ENCODE assay signal across 10 mouse cellular contexts in the genomic region with DNA sequence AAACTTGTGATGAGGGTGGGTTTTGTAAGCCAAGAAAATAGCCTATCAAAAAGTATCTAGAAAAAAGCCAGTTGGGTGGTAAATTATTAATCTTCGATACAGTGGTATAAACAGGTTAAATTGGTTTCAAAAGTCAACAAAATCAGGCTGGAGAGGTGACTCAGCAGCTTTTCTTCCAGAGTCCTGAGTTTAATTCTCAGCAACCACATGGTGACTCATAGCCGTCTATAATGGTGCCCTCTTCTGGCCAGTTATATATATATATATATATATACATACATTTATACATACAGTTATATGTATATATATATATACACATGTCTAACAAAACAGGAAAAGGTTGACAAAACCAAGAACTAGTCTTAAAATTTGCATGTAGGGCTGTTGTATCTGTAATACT. TPM values are rescaled to one million over a fixed set of nuclear protein-coding genes. Genes with fewer than 3 reads are reported as not detected.
A peak's percentile ranks its signal among the peaks of the same experiment; 100 is the strongest.
DNase-seq lines count a peak whose midpoint lies in the region; ATAC-seq and TF ChIP-seq lines count a peak whose summit lies in the region.
"Had no signal": no experiment of that assay in that cellular context is flagged by ENCODE, and none has a peak within 500 bp of the region (broad histone marks: within the 10 kb centered on the region; RNA-seq: fewer than 3 reads in every experiment).

No protein-coding gene starts in this region.

- no peak overlapping the region for H3K4me3 ChIP-seq in CH12.LX (replicated peaks in 1 of 3; ENCODE audit: low read depth in 2 of 3, low read length in 2 of 3, poor library complexity in 1 of 3)
- H3K4me3 ChIP-seq in liver, embryonic 14.5 days (ENCODE audit: insufficient read depth in 1 of 2, low read depth in 2 of 2, low read length in 2 of 2) = no peak overlapping the region
- H3K4me3 ChIP-seq in hindbrain, embryonic 12.5 days = no peak overlapping the region
- no peak overlapping the region for H3K4me3 ChIP-seq in forebrain, embryonic 15.5 days
- H3K4me3 ChIP-seq: heart, embryonic 15.5 days; neural tube, embryonic 13.5 days had no signal

- peaks cover 32 to 81% of the 10 kb centered on the region in 2 experiments for H3K36me3 ChIP-seq in CH12.LX (replicated peaks in 1 of 2; ENCODE audit: control insufficient read depth in 1 of 2, insufficient read depth in 1 of 2, low read length in 1 of 2)
- peaks cover 28% of the 10 kb centered on the region for H3K36me3 ChIP-seq in liver, embryonic 14.5 days (replicated peaks; ENCODE audit: control insufficient read depth, insufficient read depth, low read depth)
- H3K36me3 ChIP-seq in hindbrain, embryonic 12.5 days = peaks cover 32% of the 10 kb centered on the region
- peaks cover 43% of the 10 kb centered on the region for H3K36me3 ChIP-seq in forebrain, embryonic 15.5 days

- no peak for TF ChIP-seq RAD21 in CH12.LX (IDR thresholded peaks at IDR 0.05; ENCODE audit: low read depth, low read length)

- H3K27me3 ChIP-seq in CH12.LX (replicated peaks) = no peaks in the 10 kb centered on the region
- no peaks in the 10 kb centered on the region for H3K27me3 ChIP-seq in liver, embryonic 14.5 days (ENCODE audit: control insufficient read depth, insufficient read depth, low read length)
- H3K27me3 ChIP-seq in hindbrain, embryonic 12.5 days = no peaks in the 10 kb centered on the region
- no peaks in the 10 kb centered on the region for H3K27me3 ChIP-seq in forebrain, embryonic 15.5 days
- H3K27me3 ChIP-seq: heart, embryonic 15.5 days; neural tube, embryonic 13.5 days had no signal

- H3K79me2 ChIP-seq in CH12.LX (replicated peaks; ENCODE audit: control insufficient read depth, extremely low read depth, insufficient read depth, poor library complexity, severe bottlenecking) = no peaks in the 10 kb centered on the region; the same call in 1 of the 2 replicates

- H3K9me3 ChIP-seq in CH12.LX (replicated peaks; ENCODE audit: low read length) = no peaks in the 10 kb centered on the region
- no peaks in the 10 kb centered on the region for H3K9me3 ChIP-seq in liver, embryonic 14.5 days (ENCODE audit: control insufficient read depth, low read length)
- H3K9me3 ChIP-seq in hindbrain, embryonic 12.5 days (replicated peaks) = no peaks in the 10 kb centered on the region
- no peaks in the 10 kb centered on the region for H3K9me3 ChIP-seq in forebrain, embryonic 15.5 days
- H3K9me3 ChIP-seq: heart, embryonic 15.5 days; neural tube, embryonic 13.5 days had no signal

- WGBS in liver, embryonic 14.5 days (ENCODE audit: insufficient replicate concordance) = 35% methylated on average over 2 of the region's 2 CpGs
- WGBS in hindbrain, embryonic 12.5 days = 82% methylated on average over 2 of the region's 2 CpGs
- WGBS in forebrain, embryonic 15.5 days = 67% methylated on average over 2 of the region's 2 CpGs

- H3K4me2 ChIP-seq in CH12.LX (ENCODE audit: insufficient read depth, low read depth, poor library complexity, severe bottlenecking) = no peak overlapping the region
- no peak overlapping the region for H3K4me2 ChIP-seq in liver, embryonic 14.5 days (ENCODE audit: low read depth)
- no peak overlapping the region for H3K4me2 ChIP-seq in hindbrain, embryonic 12.5 days (replicated peaks)
- H3K4me2 ChIP-seq in forebrain, embryonic 15.5 days (replicated peaks) = no peak overlapping the region
- H3K4me2 ChIP-seq: heart, embryonic 15.5 days; neural tube, embryonic 13.5 days had no signal

- peak; percentile 47 for DNase-seq in kidney, adult 11 months
- no peak for DNase-seq in kidney, postnatal 10 days
- DNase-seq in CH12.LX (ENCODE audit: extremely low read depth) = peak; percentile 48
- DNase-seq in liver, embryonic 14.5 days (ENCODE audit: low read depth in 3 of 3, low spot score in 3 of 3) = peak; percentile 43 to 54 (median 44)
- no peak for DNase-seq in right cerebral cortex, adult 2 months (ENCODE audit: low spot score in 2 of 2)

- in situ Hi-C loops in CH12.LX (cut with MboI; ENCODE audit: low pct_ligation_motif_present, low pct_unique_long_range_greater_than_20kb, low sequenced_read_pairs) = no loop called here

- TF ChIP-seq CTCF in CH12.LX (conservative IDR thresholded peaks at IDR 0.05 in 1 of 2, IDR thresholded peaks at IDR 0.05 in 1 of 2; ENCODE audit: low read depth in 2 of 2, low read length in 2 of 2) = no peak
- no peak; the same call in 1 of the 2 replicates for TF ChIP-seq CTCF in liver, embryonic 14.5 days (IDR thresholded peaks at IDR 0.05; ENCODE audit: low read depth)

- H3K4me1 ChIP-seq in CH12.LX (ENCODE audit: control insufficient read depth in 1 of 2, insufficient read depth in 2 of 2) = peaks cover 0 to 10% of the 10 kb centered on the region in 2 experiments; a peak in 1 of 4 replicates
- H3K4me1 ChIP-seq in liver, embryonic 14.5 days (replicated peaks; ENCODE audit: control insufficient read depth in 2 of 2, insufficient read depth in 2 of 2, low read length in 1 of 2) = no peaks in the 10 kb centered on the region
- no peaks in the 10 kb centered on the region for H3K4me1 ChIP-seq in hindbrain, embryonic 12.5 days
- no peaks in the 10 kb centered on the region for H3K4me1 ChIP-seq in forebrain, embryonic 15.5 days
- H3K4me1 ChIP-seq: heart, embryonic 15.5 days; neural tube, embryonic 13.5 days had no signal

- TF ChIP-seq EP300 in CH12.LX (IDR thresholded peaks at IDR 0.05; ENCODE audit: low read length) = no peak
- TF ChIP-seq EP300 in liver, embryonic 14.5 days (IDR thresholded peaks at IDR 0.05; ENCODE audit: low read depth) = no peak

- H3K27ac ChIP-seq in CH12.LX (ENCODE audit: insufficient read depth, low read depth) = no peak overlapping the region
- no peak overlapping the region for H3K27ac ChIP-seq in liver, embryonic 14.5 days
- H3K27ac ChIP-seq in hindbrain, embryonic 12.5 days = no peak overlapping the region
- H3K27ac ChIP-seq in forebrain, embryonic 15.5 days (replicated peaks) = no peak overlapping the region
- H3K27ac ChIP-seq: heart, embryonic 15.5 days; neural tube, embryonic 13.5 days had no signal

- TF ChIP-seq POLR2A in CH12.LX (IDR thresholded peaks at IDR 0.05; ENCODE audit: low read depth, low read length) = no peak

- H3K9ac ChIP-seq in CH12.LX (ENCODE audit: insufficient read depth, low read depth) = no peak overlapping the region
- H3K9ac ChIP-seq in liver, embryonic 14.5 days (replicated peaks) = no peak overlapping the region
- H3K9ac ChIP-seq in hindbrain, embryonic 12.5 days = no peak overlapping the region
- no peak overlapping the region for H3K9ac ChIP-seq in forebrain, embryonic 15.5 days (replicated peaks)
- H3K9ac ChIP-seq: heart, embryonic 15.5 days; neural tube, embryonic 13.5 days had no signal

- dilution Hi-C loops in CH12.LX (cut with MboI; ENCODE audit: extremely low pct_ligation_motif_present, extremely low pct_unique_long_range_greater_than_20kb, low sequenced_read_pairs) = no loop called here

- ATAC-seq in erythroblast, adult 5-6 weeks (replicated peaks; ENCODE audit: low FRiP score, poor library complexity, severe bottlenecking) = peak; percentile 94
- peak; percentile 71 for ATAC-seq in liver, embryonic 14.5 days (ENCODE audit: insufficient read depth)
- ATAC-seq in hindbrain, embryonic 12.5 days (ENCODE audit: low FRiP score) = no peak
- no peak for ATAC-seq in forebrain, embryonic 15.5 days (replicated peaks)

TF ChIP-seq in CH12.LX, 34 proteins besides CTCF, POLR2A, EP300 and RAD21:
- no peak; the same call in 1 of the 2 replicates for TF ChIP-seq POLR2AphosphoS2 (IDR thresholded peaks at IDR 0.05; ENCODE audit: low read depth, low read length)
- peak; percentile 36; the same call in 1 of the 2 replicates for TF ChIP-seq MYC (IDR thresholded peaks at IDR 0.05; ENCODE audit: low read depth, low read length)
TF ChIP-seq in CH12.LX: peak in this region for 1.

RNA-seq across cellular contexts. Expression of a gene that starts 27.3 kb away (rescaled TPM):
- total RNA-seq in CH12.LX (2012; rRNA removed) (0.08 TPM in 2 replicates), CH12.LX (2014; rRNA removed) (not detected in 2 replicates)
- polyA plus RNA-seq in CH12.LX (2012; ENCODE audit: insufficient read length, low read depth) = 0.17 and 0.67 TPM in 2 replicates
- not detected in 2 replicates for total RNA-seq in erythroblast, adult 5-6 weeks (2015; ENCODE audit: low replicate concordance)
- total RNA-seq in erythroblast, adult 5-6 weeks (2017; ENCODE audit: low replicate concordance) = not detected in 2 replicates
- 0.10 and 0.25 TPM in 2 replicates for polyA plus RNA-seq in liver, embryonic 14.5 days (2012; rRNA removed)
- 0.30 and 0.69 TPM in 2 replicates for polyA plus RNA-seq in liver, embryonic 14.5 days (2014; fragmentation: Nextera tagmentation; extraction: Ambion mirVana)
- polyA plus RNA-seq in hindbrain, embryonic 12.5 days (2016; fragmentation: Nextera tagmentation; extraction: Ambion mirVana) = 5.4 and 12.0 TPM in 2 replicates
- 2.8 and 3.9 TPM in 2 replicates for polyA plus RNA-seq in forebrain, embryonic 15.5 days (2015; fragmentation: Nextera tagmentation; extraction: Ambion mirVana)

RNA-seq across cellular contexts. Expression of a gene that starts 28.6 kb away (rescaled TPM):
- 214 and 306 TPM in 2 replicates for total RNA-seq in CH12.LX (2012; rRNA removed)
- 333 and 398 TPM in 2 replicates for total RNA-seq in CH12.LX (2014; rRNA removed)
- polyA plus RNA-seq in CH12.LX (2012; ENCODE audit: insufficient read length, low read depth) = 224 and 237 TPM in 2 replicates
- 48.9 and 97.6 TPM in 2 replicates for total RNA-seq in erythroblast, adult 5-6 weeks (2015; ENCODE audit: low replicate concordance)
- total RNA-seq in erythroblast, adult 5-6 weeks (2017; ENCODE audit: low replicate concordance) = 108 and 142 TPM in 2 replicates
- 47.3 and 50.8 TPM in 2 replicates for polyA plus RNA-seq in liver, embryonic 14.5 days (2012; rRNA removed)
- 64.6 and 65.3 TPM in 2 replicates for polyA plus RNA-seq in liver, embryonic 14.5 days (2014; fragmentation: Nextera tagmentation; extraction: Ambion mirVana)
- polyA plus RNA-seq in hindbrain, embryonic 12.5 days (2016; fragmentation: Nextera tagmentation; extraction: Ambion mirVana) = 359 and 362 TPM in 2 replicates
- 302 and 309 TPM in 2 replicates for polyA plus RNA-seq in forebrain, embryonic 15.5 days (2015; fragmentation: Nextera tagmentation; extraction: Ambion mirVana)

RNA-seq across cellular contexts. Expression of a gene that starts 28.7 kb away (rescaled TPM):
- total RNA-seq in CH12.LX (2012; rRNA removed) = 11.7 and 14.9 TPM in 2 replicates
- 26.4 and 30.0 TPM in 2 replicates for total RNA-seq in CH12.LX (2014; rRNA removed)
- 17.7 and 19.5 TPM in 2 replicates for polyA plus RNA-seq in CH12.LX (2012; ENCODE audit: insufficient read length, low read depth)
- total RNA-seq in erythroblast, adult 5-6 weeks (2015; ENCODE audit: low replicate concordance) = 166 and 217 TPM in 2 replicates
- 316 and 353 TPM in 2 replicates for total RNA-seq in erythroblast, adult 5-6 weeks (2017; ENCODE audit: low replicate concordance)
- polyA plus RNA-seq in liver, embryonic 14.5 days (2012; rRNA removed) = 10.9 and 18.3 TPM in 2 replicates
- 29.9 and 34.3 TPM in 2 replicates for polyA plus RNA-seq in liver, embryonic 14.5 days (2014; fragmentation: Nextera tagmentation; extraction: Ambion mirVana)
- 32.3 and 32.9 TPM in 2 replicates for polyA plus RNA-seq in hindbrain, embryonic 12.5 days (2016; fragmentation: Nextera tagmentation; extraction: Ambion mirVana)
- 29.8 and 35.4 TPM in 2 replicates for polyA plus RNA-seq in forebrain, embryonic 15.5 days (2015; fragmentation: Nextera tagmentation; extraction: Ambion mirVana)

Comparison
In these comparisons a context has a peak if more than half of its experiments do, and no peak if none do; other contexts are left out.
1. DNase-seq: peak in kidney, adult 11 months (single experiment), CH12.LX (single experiment) and liver, embryonic 14.5 days (3 of 3); none in kidney, postnatal 10 days (single experiment) and right cerebral cortex, adult 2 months (0 of 2).
2. ATAC-seq: peak in erythroblast, adult 5-6 weeks (single experiment) and liver, embryonic 14.5 days (single experiment); none in hindbrain, embryonic 12.5 days (single experiment) and forebrain, embryonic 15.5 days (single experiment).